Mouse (Mus musculus) adrenal gland, postnatal 0 days (tissue): ENCODE measurements around the gene Olfr170. TPM values are rescaled to one million over a fixed set of nuclear protein-coding genes. Genes with fewer than 3 reads are reported as not detected.

Source experiments
- polyA plus RNA-seq: library from polyadenylated mRNA; unstranded; fragments of >200 nt; fragmentation: Nextera tagmentation; extraction: Ambion mirVana; gene quantifications from 2 replicates; pipeline ENCODE4 v1.2.1, GENCODE M21; 2015

Olfr170 gene
- polyA plus RNA-seq: not detected in 2 replicates

DNA sequence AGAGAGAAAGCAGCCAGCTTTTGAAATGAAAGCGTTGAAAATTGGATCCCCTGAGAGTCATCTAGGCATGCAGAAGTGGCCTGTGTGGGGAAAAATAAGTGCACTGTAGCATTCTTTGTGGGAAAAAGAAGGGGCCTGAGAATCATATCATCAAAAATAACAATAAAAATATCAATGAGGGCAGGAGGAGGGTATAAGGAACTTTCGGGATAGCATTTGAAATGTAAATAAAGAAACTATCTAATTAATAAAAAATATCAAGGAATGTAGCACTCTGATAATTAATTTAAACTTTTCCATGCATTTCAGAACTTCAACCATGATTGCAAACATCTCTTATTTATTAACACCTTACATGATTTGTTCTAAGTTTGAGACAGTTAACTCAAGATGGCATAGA is at the start of gene Olfr170:
Gene Olfr170 (minus strand): TSS at position 101 of the 400 bp plus-strand sequence.

DNA sequence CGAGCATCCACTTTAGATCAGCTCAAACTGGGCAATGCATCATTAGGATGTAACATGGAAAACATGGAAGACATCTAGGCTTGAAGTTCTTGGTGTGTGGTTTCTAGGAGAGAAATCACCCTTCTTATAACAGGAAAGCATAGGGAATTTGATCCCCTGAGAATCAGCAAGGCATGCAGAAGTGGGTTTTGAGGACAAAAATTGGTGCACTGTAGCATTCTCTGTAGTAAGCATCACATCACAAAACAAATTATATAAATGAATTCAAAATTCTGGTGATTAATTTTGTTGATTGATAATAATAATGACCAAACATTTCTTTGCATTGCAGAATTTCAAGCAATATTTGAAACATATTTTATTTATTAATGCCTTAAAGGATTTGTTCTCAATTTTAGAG is 18.1 kb upstream of the Olfr170 start, which contains the start of gene Olfr171:
Gene Olfr171 (minus strand): TSS at position 101 of the 400 bp plus-strand sequence.

DNA sequence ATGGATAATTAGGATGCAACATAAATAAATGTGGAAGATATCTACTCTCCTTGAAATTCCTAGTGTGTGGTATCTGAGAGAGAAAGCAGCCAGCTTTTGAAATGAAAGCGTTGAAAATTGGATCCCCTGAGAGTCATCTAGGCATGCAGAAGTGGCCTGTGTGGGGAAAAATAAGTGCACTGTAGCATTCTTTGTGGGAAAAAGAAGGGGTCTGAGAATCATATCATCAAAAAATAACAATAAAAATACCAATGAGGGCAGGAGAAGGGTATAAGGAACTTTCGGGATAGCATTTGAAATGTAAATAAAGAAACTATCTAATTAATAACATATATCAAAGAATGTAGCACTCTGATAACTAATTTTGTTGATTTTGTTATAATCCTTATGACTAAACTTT is 40.0 kb downstream of the Olfr170 start, which contains the start of gene Olfr169:
Gene Olfr169 (minus strand): TSS at position 101 of the 400 bp plus-strand sequence.

Other genes starting within 250 kb of the Olfr170 start
- not detected in 2 replicates for gene Olfr165, start 188.7 kb downstream of the Olfr170 start, polyA plus RNA-seq
- gene Olfr166, start 128.2 kb downstream of the Olfr170 start, polyA plus RNA-seq: not detected in 2 replicates
- not detected in 2 replicates for gene Olfr167, start 89.6 kb downstream of the Olfr170 start, polyA plus RNA-seq
- not detected in 2 replicates for gene Olfr168, start 76.3 kb downstream of the Olfr170 start, polyA plus RNA-seq
- gene Olfr169, start 40.1 kb downstream of the Olfr170 start, polyA plus RNA-seq: not detected in 2 replicates
- gene Olfr171, start 18.0 kb upstream of the Olfr170 start, polyA plus RNA-seq: not detected in 2 replicates
- gene Lamp3, start 94.5 kb upstream of the Olfr170 start, polyA plus RNA-seq: 0.03 and 0.23 TPM in 2 replicates
- gene B3gnt5, start 148.3 kb upstream of the Olfr170 start, polyA plus RNA-seq: 1.6 and 3.0 TPM in 2 replicates